Mouse (Mus musculus) embryonic facial prominence, embryonic 15.5 days (tissue): ENCODE measurements around the gene Ccnj. TPM values are rescaled to one million over a fixed set of nuclear protein-coding genes. Genes with fewer than 3 reads are reported as not detected.

Experiments used
- ATAC-seq: fragments of 200-750 bp; cut with Nextera tagmentation; 2 replicates; pipeline ENCODE4 v1.8.0; 2017; ENCODE audit warnings: low read depth, moderate TSS enrichment; ENCODE audit not compliant: insufficient number of reproducible peaks, low FRiP score, low TSS enrichment
- H3K27ac ChIP-seq: fragments of 300-500 bp; sonication (generic); replicated peaks from 2 replicates; pipeline ENCODE4 v1.5.1; 2015; ENCODE audit warnings: mild to moderate bottlenecking, inconsistent platforms
- H3K27me3 ChIP-seq: fragments of 300-500 bp; sonication (generic); 2 replicates; pipeline ENCODE4 v1.6.1; 2015; ENCODE audit warnings: inconsistent platforms
- H3K36me3 ChIP-seq: fragments of 300-500 bp; sonication (generic); 2 replicates; pipeline ENCODE4 v1.6.1; 2015; ENCODE audit warnings: mild to moderate bottlenecking, inconsistent platforms
- H3K4me1 ChIP-seq: fragments of 300-500 bp; sonication (generic); 2 replicates; pipeline ENCODE4 v1.6.1; 2015; ENCODE audit warnings: inconsistent platforms
- H3K4me2 ChIP-seq: fragments of 300-500 bp; sonication (generic); replicated peaks from 2 replicates; pipeline ENCODE4 v1.6.1; 2015; ENCODE audit warnings: mild to moderate bottlenecking, inconsistent platforms
- H3K4me3 ChIP-seq: fragments of 300-500 bp; sonication (generic); replicated peaks from 2 replicates; pipeline ENCODE4 v1.5.1; 2015; ENCODE audit warnings: mild to moderate bottlenecking, inconsistent platforms
- H3K9ac ChIP-seq: fragments of 300-500 bp; sonication (generic); 2 replicates; pipeline ENCODE4 v1.6.1; 2015; ENCODE audit warnings: inconsistent platforms
- H3K9me3 ChIP-seq: fragments of 300-500 bp; sonication (generic); replicated peaks from 2 replicates; pipeline ENCODE4 v1.6.1; 2016; ENCODE audit warnings: inconsistent platforms
- WGBS: fragments of 180-500 bp; shearing (Covaris S2); methylation state at CpG from one replicate; pipeline ENCODE4 v1.1.7; 2015; 5-methylcytosine and 5-hydroxymethylcytosine counted together
- microRNA-seq: library from miRNA; unstranded; fragments of <30 nt; microRNA quantifications from one replicate; pipeline ENCODE4, GENCODE M21; 2016; ENCODE audit warnings: borderline number of aligned reads
- polyA plus RNA-seq: library from polyadenylated mRNA; unstranded; fragments of >200 nt; fragmentation: Nextera tagmentation; extraction: Ambion mirVana; gene quantifications from 2 replicates; pipeline ENCODE4 v1.2.1, GENCODE M21; 2015

Gene Ccnj
- polyA plus RNA-seq, 1 experiment from 2014 or later: 11.1 TPM

- peak overlapping the region; percentile 73 for H3K4me2 ChIP-seq
- H3K4me3 ChIP-seq: peak overlapping the region; percentile 73
- peak overlapping the region; percentile 52 for H3K9ac ChIP-seq
- no peak for ATAC-seq
- WGBS: 4% methylated on average over 6 of the region's 6 CpGs
- peaks cover 11% of the 10 kb centered on the region for H3K27me3 ChIP-seq
- H3K36me3 ChIP-seq: no peaks in the 10 kb centered on the region
- no peaks in the 10 kb centered on the region; the same call in 1 of the 2 replicates for H3K9me3 ChIP-seq
- H3K4me1 ChIP-seq: peaks cover 5% of the 10 kb centered on the region; the same call in 1 of the 2 replicates
- H3K27ac ChIP-seq: peak overlapping the region; percentile 96
These were observed 64.3 kb downstream of the Ccnj start for GRCm38 (mm10) chr19:40895393-40895703.

Small RNAs within 50 kb of the gene (microRNA-seq; reads per million reads assigned to microRNA genes)
- 0.52 reads per million for gene Mir8092

Other genes with a start within 250 kb of the Ccnj start
- gene Aldh18a1, start 242.8 kb upstream of the Ccnj start, polyA plus RNA-seq: 64.5 and 65.2 TPM in 2 replicates
- gene Tctn3, start 219.0 kb upstream of the Ccnj start, polyA plus RNA-seq: 13.9 TPM in 2 replicates
- 16.7 and 17.6 TPM in 2 replicates for gene Entpd1, start 218.9 kb upstream of the Ccnj start, polyA plus RNA-seq
- gene Cc2d2b, start 82.5 kb upstream of the Ccnj start, polyA plus RNA-seq: not detected in 2 replicates
- gene Zfp518a, start 63.4 kb downstream of the Ccnj start, polyA plus RNA-seq: 9.5 and 10.3 TPM in 2 replicates
- gene Blnk, start 163.3 kb downstream of the Ccnj start, polyA plus RNA-seq: 4.6 and 5.2 TPM in 2 replicates
- 0.07 TPM in 1 of 2 replicates, not detected in the other for gene Dntt, start 198.0 kb downstream of the Ccnj start, polyA plus RNA-seq
- not detected in 2 replicates for gene Opalin, start 245.8 kb downstream of the Ccnj start, polyA plus RNA-seq